Mouse (Mus musculus) forebrain, embryonic 12.5 days (tissue): Measurements from ENCODE around the gene Actr3b. TPM values are rescaled to one million over a fixed set of nuclear protein-coding genes. Genes with fewer than 3 reads are reported as not detected.
"Not testable (repeated sequence)": the region's sequence is repeated elsewhere in the genome, so short reads cannot be mapped to it uniquely, and the experiment has no call there.

ENCODE experiments used
- ATAC-seq: fragments of 200-750 bp; cut with Nextera tagmentation; 2 replicates; pipeline ENCODE4 v1.8.0; 2017; ENCODE audit warnings: moderate TSS enrichment; ENCODE audit not compliant: low FRiP score
- H3K27ac ChIP-seq: fragments of 300-500 bp; sonication (generic); 2 replicates; pipeline ENCODE4 v1.5.1; 2016; ENCODE audit warnings: mild to moderate bottlenecking
- H3K27me3 ChIP-seq: fragments of 300-500 bp; sonication (generic); 2 replicates; pipeline ENCODE4 v1.6.1; 2016; ENCODE audit warnings: mild to moderate bottlenecking
- H3K36me3 ChIP-seq: fragments of 300-500 bp; sonication (generic); replicated peaks from 2 replicates; pipeline ENCODE4 v1.6.1; 2016; ENCODE audit warnings: mild to moderate bottlenecking
- H3K4me1 ChIP-seq: fragments of 300-500 bp; sonication (generic); 2 replicates; pipeline ENCODE4 v1.6.1; 2016
- H3K4me2 ChIP-seq: fragments of 300-500 bp; sonication (generic); 2 replicates; pipeline ENCODE4 v1.6.1; 2016; ENCODE audit warnings: mild to moderate bottlenecking, moderate library complexity
- H3K4me3 ChIP-seq: fragments of 300-500 bp; sonication (generic); replicated peaks from 2 replicates; pipeline ENCODE4 v1.5.1; 2016; ENCODE audit warnings: mild to moderate bottlenecking
- H3K9ac ChIP-seq: fragments of 300-500 bp; sonication (generic); 2 replicates; pipeline ENCODE4 v1.6.1; 2016; ENCODE audit warnings: mild to moderate bottlenecking
- H3K9me3 ChIP-seq: fragments of 300-500 bp; sonication (generic); 2 replicates; pipeline ENCODE4 v1.6.1; 2016
- WGBS: fragments of 180-500 bp; shearing (Covaris S2); methylation state at CpG from one replicate; pipeline ENCODE4 v1.1.7; 2016; 5-methylcytosine and 5-hydroxymethylcytosine counted together
- polyA plus RNA-seq: library from polyadenylated mRNA; unstranded; fragments of >200 nt; fragmentation: Nextera tagmentation; extraction: Ambion mirVana; gene quantifications from 2 replicates; pipeline ENCODE4 v1.2.1, GENCODE M21; 2016

The Actr3b gene
- 19.5 and 20.2 TPM in 2 replicates for polyA plus RNA-seq

DNA sequence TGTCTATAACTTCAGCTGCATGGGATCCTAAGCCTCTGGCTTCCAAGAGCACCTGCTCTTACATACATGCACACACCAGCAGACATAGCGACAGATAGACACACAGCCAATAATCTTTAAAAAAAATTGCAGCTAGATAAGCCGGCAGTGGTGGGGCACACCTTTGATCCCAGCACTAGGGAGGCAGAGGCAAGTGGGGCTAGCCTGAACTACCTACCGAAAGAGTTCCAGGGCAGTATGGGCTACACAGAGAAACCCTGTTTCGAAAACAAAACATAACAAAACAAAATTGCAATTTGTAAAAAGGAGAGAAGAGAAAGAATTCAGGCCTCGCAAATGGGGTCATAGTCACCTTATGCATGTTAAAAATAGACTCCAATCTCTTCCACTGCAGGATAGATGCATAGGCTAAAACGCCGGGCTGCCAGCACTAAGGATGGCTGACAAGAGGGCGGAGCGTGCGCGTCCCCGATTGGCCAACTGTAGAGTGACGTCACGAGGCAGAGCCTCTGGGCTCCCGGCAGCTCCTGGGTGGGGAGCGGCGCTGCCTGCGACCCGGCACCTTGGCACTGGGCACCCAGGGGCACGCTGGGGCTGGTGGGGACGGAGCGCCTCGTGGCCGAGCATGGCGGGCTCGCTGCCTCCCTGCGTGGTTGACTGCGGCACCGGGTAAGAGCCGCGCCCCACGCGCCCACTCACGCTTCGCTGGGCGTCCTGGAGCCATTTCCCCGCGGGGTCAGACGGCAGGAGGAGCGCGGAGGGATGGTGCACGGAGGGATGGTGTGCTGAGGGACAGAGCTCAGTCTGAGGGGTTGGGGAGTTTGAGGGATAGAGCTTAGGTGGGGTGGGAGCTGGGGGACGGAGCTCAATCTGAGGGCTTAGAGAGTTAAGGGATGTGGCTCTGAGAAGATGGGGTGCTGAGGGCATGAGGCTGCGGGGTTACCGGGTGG, at the start of gene Actr3b:
Actr3b (plus strand) TSS at position 538 of the 950 bp plus-strand sequence.
- Histone ChIP-seq H3K4me2 (peak within 1 kb of the TSS; percentile 92), H3K27me3 (no peaks in the 10 kb centered on the region; the same call in 1 of the 2 replicates), H3K4me1 (peaks cover 17% of the 10 kb centered on the region), H3K9ac (peak within 1 kb of the TSS; percentile 80), H3K4me3 (peak within 1 kb of the TSS; percentile 84), H3K9me3 (no peaks in the 10 kb centered on the region), H3K36me3 (no peaks in the 10 kb centered on the region), H3K27ac (no peak within 1 kb of the TSS)
- 3% methylated on average over 45 of the region's 45 CpGs for WGBS
- peak; percentile 98 for ATAC-seq

DNA sequence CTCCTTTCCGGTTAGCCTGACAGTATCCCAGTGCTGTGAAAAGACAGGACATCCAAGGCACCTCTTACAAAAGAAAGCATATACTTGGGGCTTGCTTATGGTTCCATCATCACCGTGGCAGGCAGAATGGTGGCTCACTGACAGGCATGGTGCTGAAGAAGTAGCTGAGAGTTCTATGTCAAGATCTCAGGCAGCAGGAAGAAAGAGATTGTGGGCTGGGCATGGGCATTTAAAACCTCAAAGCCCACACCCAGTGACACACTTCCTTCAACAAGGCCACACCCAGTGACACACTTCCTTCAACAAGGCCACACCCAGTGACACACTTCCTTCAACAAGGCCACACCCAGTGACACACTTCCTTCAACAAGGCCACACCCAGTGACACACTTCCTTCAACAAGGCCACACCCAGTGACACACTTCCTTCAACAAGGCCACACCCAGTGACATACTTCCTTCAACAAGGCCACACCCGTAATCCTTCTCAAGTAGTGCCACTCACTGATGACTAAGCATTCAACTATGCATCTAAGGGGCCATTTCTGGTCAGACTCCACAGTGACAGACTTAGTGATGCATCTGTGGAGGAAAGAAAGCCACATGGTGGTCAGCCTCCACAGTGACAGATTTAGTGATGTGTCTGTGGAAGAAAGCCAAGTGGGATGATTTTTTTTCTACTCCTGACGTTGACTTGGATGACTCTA, 46.6 kb upstream of the Actr3b start:
- not testable (repeated sequence) for ATAC-seq, H3K9ac ChIP-seq, H3K9me3 ChIP-seq, H3K27me3 ChIP-seq, H3K4me2 ChIP-seq, H3K27ac ChIP-seq, H3K36me3 ChIP-seq, H3K4me1 ChIP-seq, H3K4me3 ChIP-seq
- 89% methylated on average over 4 of the region's 4 CpGs for WGBS

DNA sequence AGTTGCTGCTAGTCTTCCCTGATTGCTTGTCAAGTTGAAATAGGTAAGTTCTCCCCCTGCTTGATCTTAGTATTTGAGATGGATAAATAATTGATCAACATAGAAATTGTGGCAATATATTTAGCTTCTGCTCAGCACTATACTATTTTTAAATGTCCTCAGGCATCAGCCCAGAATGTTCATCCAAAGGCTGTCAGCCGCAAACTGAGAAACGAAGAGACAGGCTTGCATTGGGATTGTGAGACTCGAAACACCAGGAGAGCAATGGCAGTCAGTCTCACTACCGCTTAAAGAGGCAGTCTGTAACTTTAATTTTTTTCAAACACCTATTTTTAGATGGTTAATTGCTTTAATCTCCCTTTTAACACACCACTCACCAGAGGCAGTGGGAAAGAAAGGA, 40.4 kb upstream of the Actr3b start:
- Histone ChIP-seq H3K4me3 (no peak overlapping the region), H3K27me3 (no peaks in the 10 kb centered on the region), H3K36me3 (no peaks in the 10 kb centered on the region), H3K27ac (no peak overlapping the region), H3K4me1 (no peaks in the 10 kb centered on the region), H3K9me3 (no peaks in the 10 kb centered on the region), H3K4me2 (no peak overlapping the region), H3K9ac (no peak overlapping the region)
- 74% methylated on average over 4 of the region's 4 CpGs for WGBS
- ATAC-seq = no peak

DNA sequence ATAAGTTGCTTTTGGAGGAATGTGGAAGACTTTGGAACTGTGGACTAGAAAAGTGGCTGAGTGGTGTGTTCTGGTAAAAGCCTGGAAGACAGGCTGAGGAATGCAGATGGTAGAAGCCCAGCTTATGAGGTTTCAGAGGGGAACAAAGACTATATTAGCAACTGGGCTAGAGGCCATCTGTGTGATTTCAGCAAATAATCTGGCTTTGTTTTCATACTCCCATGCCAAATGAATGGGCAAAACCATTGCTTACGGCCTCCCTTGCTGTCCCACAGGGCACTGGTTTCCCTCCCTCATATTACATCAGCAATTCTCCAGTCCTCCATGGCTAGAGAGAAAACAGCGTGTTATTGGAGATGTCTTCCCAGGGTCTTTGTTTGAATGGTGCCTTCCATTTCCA, 36.8 kb upstream of the Actr3b start:
- 70% methylated on average over 2 of the region's 2 CpGs for WGBS
- no peak for ATAC-seq
- no peaks in the 10 kb centered on the region for H3K4me1 ChIP-seq

DNA sequence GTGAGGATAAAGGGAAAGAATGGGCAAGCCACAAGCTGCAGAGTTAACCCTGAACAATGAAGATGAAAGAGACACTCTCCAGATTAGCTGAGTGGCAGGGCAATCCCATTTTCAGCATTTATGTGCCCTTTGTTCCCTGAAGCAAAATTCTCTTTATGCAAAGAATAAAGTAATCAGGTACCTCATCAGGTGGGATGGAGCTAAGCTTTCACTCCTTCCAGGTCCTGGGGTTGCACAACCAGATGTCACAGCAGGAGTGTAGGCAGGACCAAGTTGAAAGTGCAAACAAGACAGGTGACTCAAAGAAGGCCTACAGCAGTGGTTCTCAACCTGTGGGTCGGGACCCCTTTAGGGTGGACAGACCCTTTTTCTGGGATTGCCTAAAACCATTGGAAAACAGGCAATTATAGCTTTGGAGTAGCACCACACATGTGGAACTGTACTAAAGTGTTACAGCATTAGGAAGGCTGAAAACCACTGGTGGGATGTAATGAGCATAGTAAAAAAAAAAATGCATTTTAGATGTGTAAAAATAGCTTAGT, 35.6 kb upstream of the Actr3b start:
- Histone ChIP-seq H3K27me3 (no peaks in the 10 kb centered on the region), H3K4me2 (no peak overlapping the region), H3K4me1 (no peaks in the 10 kb centered on the region), H3K9me3 (no peaks in the 10 kb centered on the region), H3K36me3 (no peaks in the 10 kb centered on the region), H3K27ac (no peak overlapping the region), H3K4me3 (no peak overlapping the region), H3K9ac (no peak overlapping the region)
- no peak for ATAC-seq
- WGBS = 38% methylated on average over 1 of the region's 1 CpGs

More for the DNA sequence above, 36.8 kb upstream of the Actr3b start:
- no peak overlapping the region for H3K9ac ChIP-seq
- no peaks in the 10 kb centered on the region for H3K9me3 ChIP-seq
- no peaks in the 10 kb centered on the region for H3K36me3 ChIP-seq
- no peaks in the 10 kb centered on the region for H3K27me3 ChIP-seq
- H3K4me2 ChIP-seq = no peak overlapping the region
- no peak overlapping the region for H3K4me3 ChIP-seq
- no peak overlapping the region for H3K27ac ChIP-seq

DNA sequence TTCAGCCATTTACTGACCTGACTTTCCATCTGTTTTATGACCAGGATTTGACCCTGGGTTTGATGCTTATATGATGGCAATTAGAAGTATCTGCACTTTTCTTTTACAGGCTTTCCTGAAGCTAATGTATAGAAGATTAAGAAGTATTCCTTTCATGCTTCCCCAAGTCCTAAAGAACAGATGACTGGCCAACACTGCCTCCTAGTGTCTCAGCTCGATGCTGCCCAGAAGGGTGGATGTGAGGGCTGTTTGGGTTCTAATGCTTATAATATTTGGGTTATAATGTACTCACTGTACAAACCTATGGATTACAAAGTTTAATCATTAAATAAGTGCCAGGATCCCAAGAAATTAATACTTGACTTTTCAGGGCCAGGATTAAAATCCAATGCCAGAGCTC, 25.5 kb upstream of the Actr3b start:
- no peaks in the 10 kb centered on the region for H3K9me3 ChIP-seq
- no peak overlapping the region for H3K4me2 ChIP-seq
- no peak for ATAC-seq
- H3K4me3 ChIP-seq = no peak overlapping the region
- H3K36me3 ChIP-seq = no peaks in the 10 kb centered on the region
- H3K4me1 ChIP-seq = no peaks in the 10 kb centered on the region
- no peaks in the 10 kb centered on the region for H3K27me3 ChIP-seq
- WGBS = 21% methylated on average over 1 of the region's 1 CpGs
- H3K9ac ChIP-seq = no peak overlapping the region
- H3K27ac ChIP-seq = no peak overlapping the region

DNA sequence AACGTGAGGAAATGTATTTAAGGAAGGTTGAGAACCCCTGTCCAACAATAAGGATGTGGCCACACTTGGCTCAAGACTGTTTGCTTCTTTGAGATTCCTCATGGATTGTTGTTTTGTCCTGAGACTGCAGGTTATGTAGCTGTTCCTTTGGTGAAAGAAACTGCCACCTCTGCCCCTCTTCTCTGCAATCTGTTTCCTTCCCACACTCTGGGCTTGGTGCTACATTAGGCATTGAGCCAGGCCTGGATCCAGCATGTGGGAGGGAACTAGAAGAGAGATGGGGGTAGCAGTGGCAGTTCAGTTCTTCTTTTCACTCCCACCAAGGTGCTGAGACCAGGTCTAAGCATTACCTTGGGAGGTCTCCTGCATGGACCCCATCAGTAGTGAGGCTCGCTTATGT, 23.9 kb upstream of the Actr3b start:
- no peak overlapping the region for H3K4me2 ChIP-seq
- H3K27me3 ChIP-seq = no peaks in the 10 kb centered on the region
- no peaks in the 10 kb centered on the region for H3K4me1 ChIP-seq
- no peak overlapping the region for H3K4me3 ChIP-seq
- 86% methylated on average over 2 of the region's 2 CpGs for WGBS
- H3K9ac ChIP-seq = no peak overlapping the region
- H3K27ac ChIP-seq = no peak overlapping the region
- no peak for ATAC-seq
- no peaks in the 10 kb centered on the region for H3K9me3 ChIP-seq
- H3K36me3 ChIP-seq = no peaks in the 10 kb centered on the region

DNA sequence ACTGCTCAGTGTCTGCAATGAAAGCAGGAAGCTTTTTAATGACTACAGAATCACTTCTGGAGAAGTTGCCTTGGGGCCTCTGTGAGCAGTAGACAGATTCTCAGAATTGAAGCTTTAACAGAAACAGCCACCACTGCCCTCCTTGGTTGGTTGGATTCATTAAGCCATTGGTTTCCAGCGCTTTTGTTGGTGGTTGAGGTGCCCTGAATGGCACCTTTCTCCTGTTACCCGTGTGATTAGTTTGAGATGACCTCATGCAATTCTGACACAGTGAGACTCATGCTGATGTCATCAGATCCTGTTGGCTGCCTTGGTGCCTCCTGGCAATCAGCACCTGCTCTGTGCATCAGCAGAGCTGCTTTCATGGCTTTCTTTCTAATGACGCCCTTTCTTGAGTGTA, 21.3 kb upstream of the Actr3b start:
- no peaks in the 10 kb centered on the region for H3K27me3 ChIP-seq
- 36% methylated on average over 3 of the region's 3 CpGs for WGBS
- no peaks in the 10 kb centered on the region for H3K9me3 ChIP-seq
- H3K4me2 ChIP-seq = no peak overlapping the region
- H3K36me3 ChIP-seq = no peaks in the 10 kb centered on the region
- H3K9ac ChIP-seq = no peak overlapping the region
- peak; percentile 93; the same call in 1 of the 2 replicates for ATAC-seq
- H3K4me3 ChIP-seq = no peak overlapping the region
- H3K27ac ChIP-seq = no peak overlapping the region
- H3K4me1 ChIP-seq = no peaks in the 10 kb centered on the region

DNA sequence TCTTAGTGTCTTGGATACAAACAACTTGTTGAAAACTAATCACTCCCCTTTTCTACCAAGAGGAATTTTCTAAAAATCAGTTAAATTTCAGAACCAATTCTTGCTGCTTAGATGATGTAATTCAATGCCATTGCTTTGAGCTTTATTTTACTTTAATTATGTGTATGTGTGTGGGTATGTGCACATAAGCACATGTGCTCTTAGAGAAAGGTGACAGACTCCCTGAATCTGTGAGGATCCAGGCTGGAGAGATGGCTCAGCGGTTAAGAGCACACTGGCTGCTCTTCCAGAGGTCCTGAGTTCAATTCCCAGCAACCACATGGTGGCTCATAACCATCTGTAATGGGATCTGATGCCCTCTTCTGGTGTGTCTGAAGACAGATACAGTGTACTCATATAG, 20.9 kb upstream of the Actr3b start:
- not testable (repeated sequence) for H3K4me2 ChIP-seq, H3K27me3 ChIP-seq, H3K9me3 ChIP-seq, H3K4me3 ChIP-seq, H3K9ac ChIP-seq, H3K4me1 ChIP-seq, H3K36me3 ChIP-seq
- 63% methylated on average over 1 of the region's 1 CpGs for WGBS
- peak; percentile 80; the same call in 1 of the 2 replicates for ATAC-seq
- H3K27ac ChIP-seq = 0 out of 2 replicates have a peak overlapping the region, but pooled peaks have one; percentile 1

DNA sequence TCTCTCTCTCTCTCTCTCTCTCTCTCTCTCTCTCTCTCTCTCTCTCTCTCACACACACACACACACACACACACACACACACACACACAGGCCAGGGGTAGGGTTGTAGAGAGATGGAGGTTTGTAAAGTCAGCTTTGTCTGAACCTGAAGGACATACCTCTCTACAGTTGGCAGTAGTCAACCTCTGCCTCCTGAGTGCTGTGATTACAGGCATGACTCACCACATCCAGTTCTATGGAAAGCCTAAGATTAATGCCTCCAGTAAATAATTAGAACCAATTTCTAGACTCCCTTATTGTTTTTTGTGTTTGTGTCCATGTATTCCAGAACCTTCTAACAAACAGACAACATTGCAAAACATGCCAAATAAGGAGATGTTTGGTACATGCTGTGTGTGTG, 11.9 kb upstream of the Actr3b start:
- H3K27ac ChIP-seq = no peak overlapping the region

DNA sequence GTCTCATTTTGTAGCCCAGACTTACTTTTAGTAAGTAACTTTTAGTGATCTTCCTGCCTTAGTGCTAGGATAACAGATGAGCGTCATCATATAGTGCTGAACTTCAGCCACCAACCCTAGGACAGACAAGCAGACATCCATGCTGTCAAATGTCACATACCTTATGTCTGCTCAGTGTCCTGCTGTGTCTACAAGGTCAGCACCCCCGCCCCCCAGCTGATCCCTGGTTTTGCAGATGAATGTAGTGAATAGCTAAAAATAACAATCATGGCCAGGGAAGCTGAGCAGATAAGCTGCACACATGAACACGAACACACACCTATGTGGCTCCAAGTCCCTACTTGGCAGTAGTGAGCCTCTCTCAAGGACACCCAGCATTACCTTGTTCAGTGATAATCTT, 11.2 kb upstream of the Actr3b start:
- ATAC-seq = no peak
- no peak overlapping the region for H3K27ac ChIP-seq
- no peak overlapping the region for H3K4me2 ChIP-seq
- 0 out of 2 replicates have a peak, but pooled peaks cover 3% of the 10 kb centered on the region for H3K27me3 ChIP-seq
- no peak overlapping the region for H3K4me3 ChIP-seq
- no peak overlapping the region for H3K9ac ChIP-seq
- no peaks in the 10 kb centered on the region for H3K36me3 ChIP-seq
- peaks cover 3% of the 10 kb centered on the region; the same call in 1 of the 2 replicates for H3K4me1 ChIP-seq
- no peaks in the 10 kb centered on the region for H3K9me3 ChIP-seq
- WGBS = 78% methylated on average over 3 of the region's 3 CpGs

More for the DNA sequence above, 11.9 kb upstream of the Actr3b start:
- no peak overlapping the region for H3K9ac ChIP-seq
- no peak for ATAC-seq
- no peak overlapping the region for H3K4me2 ChIP-seq
- H3K36me3 ChIP-seq = no peaks in the 10 kb centered on the region
- H3K9me3 ChIP-seq = no peaks in the 10 kb centered on the region
- no peaks in the 10 kb centered on the region for H3K4me1 ChIP-seq
- H3K4me3 ChIP-seq = no peak overlapping the region
- H3K27me3 ChIP-seq = no peaks in the 10 kb centered on the region

DNA sequence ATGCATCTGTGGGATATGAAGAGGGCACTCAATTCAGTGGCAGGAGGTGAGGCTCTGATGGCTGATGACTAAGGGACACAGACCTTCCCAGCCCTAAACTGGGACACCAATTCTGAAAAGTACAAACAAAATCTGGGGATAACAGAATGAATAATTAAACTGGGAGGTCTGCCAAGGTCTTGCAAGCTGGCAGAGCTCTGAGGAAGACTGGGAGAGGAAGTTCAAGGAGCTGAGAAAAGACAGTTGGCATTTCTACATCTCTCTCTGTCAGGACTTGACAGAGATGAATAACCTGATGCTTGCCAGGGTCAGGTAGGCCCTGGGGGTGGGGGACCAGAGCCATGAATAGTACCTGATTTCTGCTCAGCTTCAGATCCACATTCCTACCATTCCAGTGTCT, 8.2 kb upstream of the Actr3b start:
- Histone ChIP-seq H3K36me3 (no peaks in the 10 kb centered on the region), H3K9ac (no peak overlapping the region), H3K27me3 (0 out of 2 replicates have a peak, but pooled peaks cover 3% of the 10 kb centered on the region), H3K4me1 (peaks cover 21% of the 10 kb centered on the region), H3K4me3 (no peak overlapping the region), H3K9me3 (no peaks in the 10 kb centered on the region), H3K4me2 (no peak overlapping the region), H3K27ac (no peak overlapping the region)
- ATAC-seq = no peak
